Mouse (Mus musculus) cerebellum, adult 9-11 months (tissue): Measurements from ENCODE around the gene Rgp1.
"Not testable (repeated sequence)": the region's sequence is repeated elsewhere in the genome, so short reads cannot be mapped to it uniquely, and the experiment has no call there.

ENCODE experiments used
- DNase-seq: peaks from one replicate; pipeline ENCODE4 v3.0.0; 2022

Rgp1 gene

DNA sequence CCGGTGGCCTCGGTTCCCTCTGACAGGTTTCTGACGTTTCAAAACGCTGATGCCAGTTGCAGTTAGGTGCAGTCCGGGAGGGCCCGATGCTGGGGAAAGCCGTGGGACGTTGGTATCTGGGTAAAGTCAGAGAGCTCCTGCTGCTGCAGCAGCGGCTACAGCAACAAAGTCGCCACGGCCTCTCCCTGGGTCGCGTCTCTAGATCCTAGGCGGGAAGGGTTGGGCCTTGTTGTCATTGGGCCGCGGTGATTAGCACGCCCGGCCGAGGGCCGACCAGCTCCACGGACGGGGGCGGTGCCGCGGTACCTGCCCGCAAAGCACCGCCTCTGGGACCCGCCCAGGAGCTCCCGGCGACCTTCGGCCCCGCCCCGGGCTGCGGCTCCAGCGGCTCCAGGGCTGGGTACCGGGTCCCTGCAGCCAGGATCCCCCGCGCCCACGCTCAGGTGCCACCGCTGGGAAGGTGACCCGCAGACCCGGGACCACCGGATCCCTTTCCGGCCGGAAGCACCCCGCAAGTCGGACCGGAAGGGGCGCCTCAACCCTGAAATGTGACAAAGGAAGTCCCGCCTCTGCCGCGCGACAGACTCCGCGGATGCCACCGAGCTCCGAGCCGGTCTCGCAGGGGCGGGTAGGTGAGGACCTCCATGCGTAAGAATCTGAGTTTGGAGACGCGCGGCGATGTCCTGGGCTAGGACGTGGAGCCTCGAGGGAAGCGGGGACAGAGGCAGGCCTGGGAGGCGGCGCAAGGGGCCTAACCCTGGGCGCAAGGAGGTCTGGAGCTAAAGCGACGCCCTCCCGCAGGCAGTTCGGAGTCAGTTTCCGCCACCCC, at the start of gene Rgp1, which contains the start of gene Gba2:
TSS of gene Rgp1 (plus strand) at position 340 of the 829 bp plus-strand sequence.
TSS of gene Gba2 (minus strand) at position 498 of the 829 bp plus-strand sequence.
- DNase-seq: peak; percentile 89

GRCm38 (mm10) chr4:43530081-43530501, 48.4 kb upstream of the Rgp1 start:
- no peak for DNase-seq

DNA sequence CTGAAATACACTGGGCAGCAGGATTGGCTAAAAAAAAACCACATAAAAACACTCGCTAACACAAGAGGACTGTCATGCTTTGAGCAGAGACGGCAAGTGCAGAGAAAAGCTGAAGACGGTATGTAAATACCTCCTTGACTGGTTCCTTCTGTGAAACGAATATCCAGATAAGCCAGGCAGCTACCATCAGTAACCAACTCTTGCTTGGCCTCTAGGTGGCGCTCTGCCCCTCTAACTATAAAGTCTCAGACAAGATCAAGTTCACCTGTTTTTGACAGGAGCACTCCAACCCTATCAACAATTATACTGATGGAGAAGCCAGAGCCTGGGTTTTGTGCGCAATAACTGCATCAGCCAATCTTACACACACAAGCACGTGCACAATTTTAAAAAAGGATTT, 47.9 kb upstream of the Rgp1 start:
- DNase-seq: peak; percentile 70

- DNase-seq: no peak
These were observed 45.2 kb upstream of the Rgp1 start for GRCm38 (mm10) chr4:43533270-43533669.

- no peak for DNase-seq
These were observed 42.9 kb upstream of the Rgp1 start for GRCm38 (mm10) chr4:43535628-43536027.

GRCm38 (mm10) chr4:43536031-43536430, 42.5 kb upstream of the Rgp1 start:
- DNase-seq: no peak

DNA sequence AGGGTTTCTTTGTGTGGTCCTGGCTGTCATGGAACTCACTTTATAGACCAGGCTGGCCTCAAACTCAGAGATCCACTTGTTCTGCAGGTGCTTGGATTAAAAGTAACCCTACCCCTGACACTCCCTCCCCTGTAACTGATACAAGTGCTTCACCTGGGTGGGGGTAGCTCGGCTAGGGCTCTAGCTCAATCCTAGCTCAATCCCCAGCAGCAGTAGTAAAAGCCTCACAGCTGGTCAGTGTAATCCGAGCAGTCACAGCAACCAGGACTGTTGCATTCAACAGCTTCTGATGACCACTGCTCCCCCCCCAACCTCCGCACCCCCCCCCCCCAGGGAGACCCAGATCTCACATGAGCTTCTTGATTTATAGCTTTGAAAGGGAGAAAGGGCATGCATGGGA, 36.5 kb upstream of the Rgp1 start:
- DNase-seq: no peak

GRCm38 (mm10) chr4:43546375-43547047, 32.0 kb upstream of the Rgp1 start:
- DNase-seq: no peak

DNA sequence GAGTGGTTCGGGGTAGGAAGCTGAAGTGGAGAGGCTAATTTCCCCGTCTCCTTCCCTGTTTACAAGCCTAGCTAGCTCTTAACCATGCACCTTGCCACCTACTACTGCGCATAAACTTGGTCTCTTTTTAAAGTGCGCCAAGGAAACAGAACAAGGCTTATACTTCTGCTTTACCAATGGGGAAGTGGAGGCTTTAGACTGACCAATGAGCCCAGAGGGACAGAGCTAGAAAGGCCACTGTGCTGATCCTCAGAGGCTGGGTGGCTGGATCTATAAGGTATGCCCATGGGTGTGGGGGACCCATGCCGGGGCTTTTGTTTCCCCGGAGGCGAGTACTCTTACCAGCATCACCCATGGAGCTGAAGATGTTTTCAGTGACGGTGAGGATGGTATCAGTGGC, 31.4 kb upstream of the Rgp1 start:
- no peak for DNase-seq

DNA sequence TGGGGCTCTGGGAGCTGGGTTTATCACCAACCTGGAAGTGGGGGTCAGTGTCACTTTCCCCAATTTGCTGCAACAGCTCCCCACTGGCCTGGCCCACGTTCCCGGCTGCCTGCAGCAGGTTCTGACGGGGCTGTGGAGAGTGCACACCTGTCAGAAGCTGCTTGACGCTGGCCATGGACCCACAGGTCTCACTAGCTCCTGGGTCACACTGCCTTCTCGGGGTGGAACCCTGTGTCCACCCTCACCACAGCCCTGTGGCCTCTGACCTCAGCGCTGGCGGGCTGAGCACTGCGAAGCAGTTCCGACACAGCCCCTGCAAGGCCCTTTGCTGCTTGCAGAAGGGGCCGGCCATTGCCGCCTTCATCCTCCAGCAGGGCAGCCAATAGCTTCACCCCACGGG, 29.5 kb upstream of the Rgp1 start:
- no peak for DNase-seq

- DNase-seq: not testable (repeated sequence)
These were observed 26.7 kb upstream of the Rgp1 start for GRCm38 (mm10) chr4:43551854-43552253.

GRCm38 (mm10) chr4:43552437-43552836, 26.1 kb upstream of the Rgp1 start:
- DNase-seq: no peak

DNA sequence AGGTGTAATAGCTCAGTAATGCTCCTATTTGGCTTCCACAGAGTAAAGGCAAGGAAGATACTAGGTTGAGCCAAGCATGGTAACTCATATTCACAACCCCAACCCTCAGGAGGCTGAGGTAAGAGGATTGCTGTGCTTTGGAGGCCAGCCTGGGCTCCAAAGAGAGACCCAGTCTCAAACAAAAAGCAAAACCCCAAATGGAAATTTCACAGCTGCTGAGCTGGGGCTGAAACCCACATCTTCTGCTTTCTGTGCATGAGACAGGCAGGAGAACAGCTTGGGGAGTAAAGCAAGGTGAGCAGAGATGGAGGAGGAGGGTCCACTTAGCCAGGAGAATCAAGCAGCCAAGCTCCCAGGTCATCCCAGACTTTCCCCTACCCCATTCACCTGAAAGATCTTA, 24.6 kb upstream of the Rgp1 start:
- DNase-seq: no peak

DNA sequence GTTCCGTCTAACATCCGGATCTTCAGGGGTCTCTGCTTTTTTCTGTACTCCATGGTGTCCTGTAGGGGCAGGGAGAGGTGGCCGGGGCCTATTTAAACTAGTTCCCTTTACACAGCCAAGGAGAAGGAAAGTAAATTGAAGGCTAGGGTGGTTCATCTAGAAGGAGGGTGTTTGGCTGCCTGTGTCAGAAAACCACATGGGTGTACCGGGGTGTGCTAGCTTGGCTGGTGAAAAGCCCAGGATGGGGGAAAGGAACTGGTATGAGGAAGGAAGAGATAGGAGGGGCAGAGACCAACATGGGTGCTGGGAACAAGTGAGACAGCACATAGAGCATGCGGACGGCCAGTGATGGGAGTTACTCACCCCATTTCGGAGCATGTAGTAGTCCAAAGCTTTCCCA, 22.6 kb upstream of the Rgp1 start:
- DNase-seq: no peak

DNA sequence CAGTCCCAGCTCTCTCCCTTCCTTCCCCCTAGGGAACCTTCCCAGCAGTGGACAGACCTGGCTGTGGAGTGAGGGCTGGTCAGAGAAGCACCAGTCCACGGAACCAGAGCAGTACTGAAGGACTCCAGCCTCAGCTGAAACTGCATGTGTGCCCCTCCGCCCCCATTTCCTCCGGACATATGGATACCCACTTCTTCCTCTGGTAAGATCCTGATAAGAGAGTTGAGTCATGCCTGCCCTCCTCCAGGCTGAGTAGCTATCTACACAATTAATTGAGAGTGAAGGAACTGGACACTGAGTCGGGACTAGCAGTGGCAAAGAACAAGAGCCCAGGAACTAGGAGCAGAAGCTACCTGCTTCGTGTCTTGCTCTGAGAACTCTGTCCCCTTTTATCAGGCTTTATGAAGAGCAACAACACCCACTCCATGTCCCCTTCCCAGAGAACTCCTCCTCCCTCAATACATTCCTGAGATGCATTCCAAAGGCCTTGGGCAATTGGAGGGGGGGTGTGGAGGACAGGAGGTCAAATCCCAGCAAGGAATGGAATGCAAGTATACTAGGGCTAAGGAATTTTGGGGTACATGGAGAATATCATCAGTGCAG, 20.4 kb upstream of the Rgp1 start:
- no peak for DNase-seq

GRCm38 (mm10) chr4:43558631-43559356, 19.7 kb upstream of the Rgp1 start:
- no peak for DNase-seq

GRCm38 (mm10) chr4:43559519-43560242, 18.8 kb upstream of the Rgp1 start:
- no peak for DNase-seq

DNA sequence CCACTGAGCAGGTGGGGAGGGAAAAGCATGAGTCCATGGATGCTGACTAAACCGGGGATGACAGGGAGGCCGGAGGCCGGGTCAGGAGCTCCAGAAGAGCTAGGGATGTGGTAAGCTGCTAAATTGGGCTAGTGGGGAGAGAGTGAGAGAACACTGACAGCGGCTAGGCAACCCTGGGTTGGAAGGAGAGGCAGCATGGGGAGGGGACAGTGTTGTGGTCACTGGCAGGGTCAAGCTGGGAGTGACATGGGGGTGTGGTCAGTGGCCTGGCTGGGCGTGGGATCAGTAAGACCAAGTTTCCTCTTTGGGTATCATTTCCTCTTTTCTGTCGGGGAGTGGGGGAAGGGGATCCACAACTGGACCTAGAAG, 18.3 kb upstream of the Rgp1 start:
- no peak for DNase-seq

DNA sequence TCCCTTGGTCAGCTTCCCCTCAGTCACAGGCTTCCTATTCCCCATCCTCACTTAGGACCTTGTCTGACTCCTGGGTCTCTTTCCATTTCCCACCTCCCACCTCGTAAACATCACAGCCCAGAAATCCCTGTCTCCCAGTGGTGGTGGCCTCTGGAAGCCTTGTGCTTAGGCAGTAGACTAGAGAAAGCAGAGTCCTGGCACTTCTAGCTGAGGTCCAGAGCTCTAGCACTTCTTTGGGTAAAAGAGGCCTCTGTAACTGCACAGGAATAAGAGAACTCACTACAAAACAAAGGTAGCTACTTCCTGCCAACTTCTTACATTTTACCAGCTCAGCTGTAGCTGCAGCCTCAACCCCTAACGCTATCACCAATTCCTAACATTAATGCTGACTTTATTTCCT, 17.5 kb upstream of the Rgp1 start:
- DNase-seq: no peak

DNA sequence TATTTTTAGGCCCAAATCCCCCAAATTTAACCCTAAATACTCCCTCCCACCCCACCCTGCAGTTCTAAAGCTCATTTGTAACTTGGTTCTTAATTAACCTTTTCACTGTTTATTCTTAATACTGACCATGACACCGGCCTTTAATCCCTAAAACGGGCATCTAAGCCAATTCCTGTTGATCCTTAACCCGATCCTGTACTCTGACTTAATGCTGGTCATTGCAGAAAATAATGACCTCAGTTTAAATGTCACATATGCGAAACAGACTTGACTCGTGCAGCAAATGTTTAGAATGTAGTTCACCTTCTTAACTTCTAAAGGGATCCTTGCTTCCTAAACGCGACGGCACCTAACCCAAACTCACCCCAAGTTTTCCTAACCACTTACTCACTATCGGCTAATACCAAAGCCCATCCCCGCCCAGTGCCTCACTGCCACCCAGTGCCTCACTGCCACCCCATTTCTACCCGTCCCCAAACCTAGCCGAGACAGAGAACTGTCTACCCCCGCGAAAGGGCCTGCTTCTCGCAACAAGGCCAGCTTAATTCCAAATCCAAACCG, 17.0 kb upstream of the Rgp1 start:
- DNase-seq: no peak

DNA sequence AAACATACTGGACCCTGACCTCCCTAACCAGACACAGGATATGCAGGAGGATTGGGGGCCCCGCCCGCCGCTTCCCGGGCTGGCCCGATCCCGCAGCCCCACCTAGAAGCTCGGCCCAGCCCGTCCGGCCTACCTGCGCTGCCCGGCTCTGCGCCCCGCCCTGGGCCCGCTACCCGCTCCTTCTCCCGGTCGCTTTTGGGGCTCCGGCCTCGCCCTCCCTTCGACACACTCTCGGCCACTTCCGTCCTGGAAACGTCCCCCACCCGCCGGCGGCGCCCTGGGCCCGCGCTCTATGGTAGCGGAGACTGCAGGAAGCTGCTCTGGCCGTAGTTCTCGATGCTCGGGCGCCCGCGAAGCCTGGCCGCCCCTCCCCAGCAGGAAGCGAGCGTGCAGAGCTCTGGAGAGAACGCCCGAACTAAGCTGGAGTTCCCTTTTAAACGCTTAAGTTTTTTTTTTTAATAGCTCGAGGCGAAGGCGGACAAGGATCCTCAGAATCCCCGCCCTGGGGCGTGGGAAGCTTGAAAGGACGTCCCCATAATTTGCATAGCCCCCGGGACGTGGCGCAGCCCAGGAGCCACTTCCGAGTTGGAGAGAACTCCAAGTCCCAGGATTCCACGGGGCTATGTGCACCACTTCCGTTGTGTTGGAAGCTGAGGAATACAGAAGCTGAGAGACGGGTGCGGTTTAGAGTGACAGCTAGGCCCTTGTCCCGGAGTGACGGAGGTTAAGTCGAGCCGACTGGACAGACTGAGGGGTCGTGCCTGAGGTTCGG, 16.3 kb upstream of the Rgp1 start, which contains the start of the genes Creb3 and Tln1:
TSS of gene Creb3 (plus strand) at position 336 of the 772 bp plus-strand sequence.
TSS of gene Tln1 (minus strand) at position 695 of the 772 bp plus-strand sequence.
- DNase-seq: peak; percentile 94
